Mouse (Mus musculus) frontal cortex, adult (tissue): ENCODE results near the gene Rptor.

Experiments
- ATAC-seq: cut with Nextera tagmentation; 2 replicates; pipeline ENCODE4 v1.9.2; 2017; ENCODE audit warnings: mild to moderate bottlenecking, moderate library complexity, mixed read lengths; ENCODE audit not compliant: low TSS enrichment

Rptor gene

DNA sequence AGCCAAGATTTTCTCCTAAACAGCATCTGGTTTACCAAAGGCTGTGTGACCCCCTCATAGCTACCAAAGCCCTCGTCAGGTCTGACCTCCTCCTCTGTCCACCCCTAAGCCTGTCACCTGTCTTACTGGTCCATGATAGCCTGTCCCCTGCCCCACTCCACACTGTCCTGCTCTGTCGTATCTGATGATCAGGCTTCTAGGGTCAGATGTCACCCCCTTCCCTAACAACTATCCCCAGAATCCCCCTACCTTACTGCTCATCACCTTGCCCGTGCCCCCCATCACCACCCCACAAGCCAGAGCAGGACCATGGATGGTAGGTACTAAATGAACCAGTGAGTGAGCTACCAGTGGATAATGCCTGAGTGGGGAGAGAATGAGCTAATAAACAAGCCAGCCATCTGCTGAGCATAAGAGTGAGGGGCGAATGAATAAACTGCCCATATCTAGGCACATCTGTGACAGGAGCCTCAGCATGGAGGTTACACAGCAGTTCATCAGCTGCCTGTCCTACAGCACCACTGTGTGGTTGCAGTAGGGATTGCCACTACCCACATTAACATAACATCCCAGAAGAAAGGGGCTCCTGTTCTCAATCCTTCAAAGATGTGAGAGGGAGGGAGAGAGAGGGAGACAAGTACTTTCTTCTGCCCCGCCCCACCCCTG lies 302.0 kb downstream of the Rptor start:
- peak; percentile 36; the same call in 1 of the 2 replicates for ATAC-seq

DNA sequence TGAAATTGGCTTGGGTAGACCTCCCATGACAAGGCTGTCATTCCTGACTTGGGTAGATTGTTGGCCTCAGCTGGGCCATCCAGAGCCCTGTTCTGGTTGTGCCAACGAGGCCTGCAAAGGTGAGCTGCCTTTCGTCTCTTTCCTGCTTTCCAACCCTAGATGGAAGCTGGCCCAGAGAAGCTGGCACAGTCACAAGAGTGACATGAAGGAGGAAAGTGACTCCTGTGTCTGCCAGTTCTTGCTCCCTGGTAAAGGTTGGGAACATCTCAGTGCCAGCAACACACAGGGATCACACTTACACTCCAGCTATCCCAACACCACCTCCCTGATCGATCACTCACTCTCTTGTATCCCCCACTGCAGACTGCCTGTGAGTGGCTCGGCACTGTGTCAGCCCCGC lies 303.1 kb downstream of the Rptor start:
- ATAC-seq: no peak

DNA sequence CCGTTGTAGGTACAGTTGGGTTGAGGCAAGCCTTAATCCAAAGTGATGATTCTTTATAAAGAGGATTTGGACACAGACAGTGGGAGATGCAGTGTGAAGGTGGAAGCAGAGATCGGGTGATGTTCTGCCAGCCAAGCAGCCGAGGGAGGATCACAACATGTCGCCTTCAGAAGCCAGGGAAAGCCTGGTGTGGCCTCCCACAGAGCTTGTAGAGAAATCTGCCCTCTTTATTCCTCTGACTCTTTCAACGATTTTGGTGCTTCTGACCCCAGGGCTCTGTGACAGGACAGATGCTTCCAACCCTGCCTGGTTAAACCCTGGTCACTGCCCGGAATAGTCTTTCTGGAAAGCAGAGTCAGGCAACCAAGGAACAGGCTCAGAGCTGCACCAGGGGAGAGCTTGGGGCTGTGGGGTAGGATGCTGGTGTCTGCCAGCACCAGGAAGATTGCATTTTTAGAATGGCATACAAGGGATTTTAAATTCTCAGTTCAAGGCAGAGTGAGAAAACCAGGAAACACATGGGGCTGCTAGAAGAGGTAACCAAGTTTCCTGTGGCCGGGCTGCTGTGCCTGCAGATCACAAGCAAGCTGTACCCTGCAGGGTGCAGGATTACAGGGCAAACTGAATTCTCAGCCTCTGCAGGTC lies 304.4 kb downstream of the Rptor start:
- peak; percentile 64 for ATAC-seq

DNA sequence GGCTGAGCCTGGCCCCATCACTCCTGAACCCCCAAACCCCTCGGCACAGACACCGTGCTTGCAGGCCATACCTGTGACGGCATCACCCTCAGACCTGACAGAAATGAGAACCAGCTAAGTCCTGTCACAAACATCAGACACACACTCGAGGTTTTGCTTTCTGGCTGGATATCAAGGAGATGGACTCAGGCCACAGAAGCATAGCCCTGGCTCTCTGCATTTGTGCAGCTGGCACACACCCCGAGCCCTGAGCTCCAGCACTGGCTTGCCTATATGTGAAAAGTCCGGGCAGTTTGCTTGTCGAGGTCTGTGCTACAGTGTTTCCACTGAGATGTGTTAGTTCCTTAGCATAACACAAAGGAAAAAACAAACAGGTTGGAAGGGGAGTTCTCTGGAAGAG lies 305.0 kb downstream of the Rptor start:
- ATAC-seq: no peak

DNA sequence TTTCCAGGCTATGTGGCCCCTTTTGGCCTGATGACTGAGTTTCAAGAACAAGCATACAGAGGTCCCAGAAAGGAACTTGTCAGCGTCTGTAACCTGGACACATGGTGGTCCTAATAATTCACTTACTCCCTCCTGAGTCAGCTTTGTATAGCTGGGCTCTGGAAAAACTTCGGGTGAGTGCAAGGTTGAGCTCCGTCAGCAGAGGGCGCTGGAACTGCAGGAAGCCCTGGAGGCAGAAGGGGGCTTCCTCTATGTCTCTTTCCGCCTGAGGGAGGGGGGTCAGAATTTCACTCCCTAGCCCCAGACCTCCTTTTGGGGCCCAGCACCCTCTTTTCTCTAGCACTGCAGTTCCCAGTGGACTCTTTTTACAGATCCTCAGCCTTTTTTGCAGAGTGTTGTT lies 306.7 kb downstream of the Rptor start:
- ATAC-seq: no peak

DNA sequence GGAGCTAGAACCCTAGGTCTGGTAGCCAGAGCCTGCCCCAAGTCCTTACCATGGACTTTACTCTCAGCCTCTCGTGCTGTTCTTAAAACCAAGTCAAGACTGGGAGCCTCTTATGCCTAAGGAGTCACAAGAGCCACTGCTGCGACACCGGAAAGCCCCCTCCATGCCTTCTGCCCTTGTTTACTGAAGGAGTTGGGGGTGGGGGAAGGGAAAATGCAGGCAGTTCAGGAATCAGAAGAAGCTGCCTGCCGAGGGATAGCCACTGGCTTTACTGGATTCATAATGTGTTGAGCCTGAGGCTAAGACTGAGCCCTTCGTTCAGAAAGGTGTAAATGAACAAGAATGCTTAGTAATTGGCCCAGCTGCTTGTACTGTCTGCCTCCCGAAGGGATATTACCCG lies 310.1 kb downstream of the Rptor start:
- ATAC-seq: no peak

DNA sequence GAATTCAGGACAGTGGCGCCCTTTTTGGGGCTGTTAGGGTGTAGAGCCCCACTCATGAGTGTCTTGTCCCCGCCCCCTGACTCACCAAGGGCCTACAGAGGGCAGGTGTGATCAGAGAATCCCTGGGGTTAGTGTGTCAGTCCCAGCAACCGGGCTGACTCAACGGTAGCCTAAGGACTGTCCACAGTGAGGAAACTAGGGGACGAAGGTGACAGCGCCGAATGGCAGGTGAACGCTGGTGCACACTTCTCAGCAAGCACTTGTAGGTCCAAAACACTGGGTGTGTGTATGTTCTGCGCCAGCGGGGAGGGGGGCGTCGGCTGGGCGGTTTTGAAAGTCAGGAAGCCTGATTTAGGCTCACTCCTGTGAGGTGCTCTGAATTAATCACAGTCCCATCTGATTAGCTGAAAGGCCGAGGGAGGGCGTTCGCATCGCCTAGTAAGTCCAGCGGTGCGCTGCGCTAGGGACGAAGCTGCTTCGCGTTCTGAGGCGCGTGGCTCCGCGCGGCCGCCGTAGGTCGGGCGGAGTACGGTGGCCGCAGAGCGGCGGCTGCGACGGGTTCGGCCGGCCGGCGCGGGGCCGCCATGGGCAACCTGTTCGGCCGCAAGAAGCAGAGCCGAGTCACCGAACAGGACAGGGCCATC lies 310.7 kb downstream of the Rptor start, which contains the start of gene Chmp6:
TSS of gene Chmp6 (plus strand) at position 151 of the 644 bp plus-strand sequence.
- ATAC-seq: peak; percentile 42; the same call in 1 of the 2 replicates

DNA sequence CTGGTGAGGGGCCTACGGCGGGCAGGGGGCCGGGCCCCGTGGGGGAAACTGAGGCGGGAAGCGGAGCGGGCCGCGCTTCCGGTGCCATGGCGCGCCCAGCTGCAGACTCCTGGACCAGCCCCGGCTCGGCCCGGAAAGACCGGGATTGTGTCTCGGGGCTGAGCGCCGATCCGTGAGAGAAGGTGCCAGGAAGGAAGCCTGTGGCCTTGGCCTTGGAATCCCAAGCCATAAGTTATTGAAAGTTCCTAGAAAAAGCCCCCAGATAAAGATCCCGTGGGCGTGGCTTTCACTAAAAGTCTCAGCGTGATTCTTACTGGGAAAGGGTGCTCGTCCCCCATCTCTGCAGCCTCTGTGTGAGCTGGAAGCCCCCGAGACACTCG lies 311.2 kb downstream of the Rptor start:
- 0 out of 2 replicates have a peak, but pooled peaks have one; percentile 11 for ATAC-seq

DNA sequence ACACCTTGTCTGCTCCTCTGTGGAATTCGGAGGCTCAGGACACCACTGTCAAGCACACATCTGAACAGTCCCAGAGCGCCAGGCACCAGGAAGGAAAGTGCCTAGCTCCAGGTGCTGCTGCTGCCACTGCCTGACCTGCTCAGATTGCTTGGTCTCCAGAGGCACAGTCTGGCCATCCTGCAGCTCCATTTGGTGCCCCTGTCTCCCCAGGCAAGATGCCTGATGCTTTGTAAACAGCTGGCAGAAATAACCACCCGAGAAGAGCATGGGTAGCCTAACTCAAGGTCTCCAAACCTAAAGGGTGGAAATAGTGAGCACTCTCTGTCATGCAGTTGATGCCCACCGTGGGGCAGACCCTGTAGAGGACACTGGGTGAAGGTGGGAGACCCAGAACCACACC lies 311.7 kb downstream of the Rptor start:
- no peak for ATAC-seq

DNA sequence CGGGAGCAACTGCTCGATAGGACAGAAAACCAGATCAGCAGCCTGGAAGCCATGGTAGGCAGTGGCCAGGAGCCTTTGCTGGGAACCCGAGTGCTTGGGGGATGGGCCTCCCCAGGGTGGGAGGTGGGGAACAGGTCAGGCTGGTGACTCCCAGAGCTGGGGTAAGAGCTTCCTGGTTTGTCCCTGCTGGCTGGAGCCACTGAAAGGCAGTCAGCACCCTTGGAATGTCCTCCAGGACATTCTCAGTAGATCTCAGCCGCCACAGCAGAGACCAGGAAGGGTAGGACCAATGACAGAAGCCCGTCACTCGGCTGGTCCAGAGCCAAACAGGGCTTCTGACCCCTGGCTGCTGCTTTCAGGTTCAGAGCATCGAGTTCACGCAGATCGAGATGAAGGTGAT lies 313.0 kb downstream of the Rptor start:
- no peak for ATAC-seq

DNA sequence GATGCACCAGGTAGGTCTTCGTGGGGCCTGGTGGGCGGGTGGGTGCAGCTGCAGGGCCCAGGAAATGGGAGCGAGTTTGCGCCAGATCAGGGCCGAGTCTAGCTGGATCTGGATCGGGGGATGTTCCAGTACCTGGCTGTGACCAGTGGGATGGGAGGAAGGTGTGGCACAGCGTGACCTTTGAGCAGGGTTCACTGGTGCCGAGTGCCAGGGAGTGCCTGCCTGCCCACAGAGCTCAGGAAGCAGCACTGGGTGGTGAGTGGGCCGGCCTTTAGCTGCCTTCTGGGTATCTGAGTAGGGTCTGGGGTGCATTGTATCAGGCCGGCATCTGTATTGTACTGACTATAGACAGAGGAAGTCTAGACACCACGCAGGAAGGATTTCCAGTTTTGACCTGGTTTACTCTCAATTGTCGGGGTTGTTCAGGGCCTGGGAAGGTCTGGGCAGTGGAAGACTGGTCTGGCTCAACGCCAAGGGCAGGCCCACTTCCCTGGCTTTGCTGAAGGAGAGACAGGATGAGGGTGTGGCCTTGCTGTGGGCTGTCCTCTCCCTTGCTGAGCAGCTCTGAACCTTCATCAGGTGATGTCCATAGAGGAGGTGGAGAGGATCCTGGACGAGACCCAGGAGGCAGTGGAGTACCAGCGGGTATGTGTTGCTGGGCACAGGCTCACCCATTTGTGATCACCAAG lies 313.5 kb downstream of the Rptor start:
- no peak for ATAC-seq

DNA sequence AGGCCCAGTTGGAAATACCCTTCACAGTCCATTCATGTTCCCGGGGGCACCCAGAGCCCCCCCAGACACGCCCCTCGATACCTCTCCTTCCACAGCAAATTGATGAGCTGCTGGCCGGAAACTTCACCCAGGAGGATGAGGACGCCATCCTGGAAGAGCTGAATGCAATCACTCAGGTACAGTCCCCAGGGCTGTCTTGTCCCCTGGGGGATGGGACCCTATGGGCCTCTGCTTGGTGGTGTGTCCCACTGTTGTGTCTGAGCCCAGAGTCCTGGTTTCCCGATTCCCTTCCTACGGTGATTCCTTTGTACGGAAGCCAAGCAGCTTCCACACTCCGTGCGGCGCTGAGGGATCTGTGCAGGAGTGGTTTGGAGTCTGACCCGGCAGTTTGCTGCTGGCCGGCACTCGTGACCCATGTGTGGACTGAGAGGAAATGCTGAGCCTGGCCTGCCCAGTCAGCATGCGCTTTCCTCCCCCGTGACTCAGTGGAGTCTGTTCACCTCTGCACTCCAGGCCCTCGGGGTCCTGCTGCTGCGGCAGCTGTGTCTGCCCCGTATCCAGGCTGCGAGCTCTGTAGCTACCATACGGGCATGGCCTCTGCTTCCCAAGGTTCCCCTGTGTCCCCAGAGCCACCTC lies 314.2 kb downstream of the Rptor start:
- no peak for ATAC-seq

DNA sequence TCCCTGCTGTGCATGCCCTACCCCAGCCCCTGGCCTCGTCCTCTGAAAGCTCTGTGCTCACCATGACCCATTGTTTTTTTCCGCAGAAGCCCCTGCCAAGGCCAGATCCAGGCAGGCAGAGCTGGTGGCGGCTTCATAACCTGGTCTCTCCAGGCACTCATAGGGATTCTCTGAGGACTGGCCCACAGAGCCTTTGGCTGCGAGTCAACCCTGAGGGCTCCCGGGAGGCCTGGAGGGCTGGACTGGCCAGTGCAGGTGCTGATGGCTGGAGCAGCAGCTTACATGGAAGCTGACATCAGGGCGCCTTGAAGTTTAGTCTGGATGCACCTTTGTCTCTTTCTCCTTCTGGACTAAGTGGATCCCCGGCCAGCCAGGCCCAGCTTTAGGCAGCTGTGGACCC lies 315.8 kb downstream of the Rptor start:
- no peak for ATAC-seq

DNA sequence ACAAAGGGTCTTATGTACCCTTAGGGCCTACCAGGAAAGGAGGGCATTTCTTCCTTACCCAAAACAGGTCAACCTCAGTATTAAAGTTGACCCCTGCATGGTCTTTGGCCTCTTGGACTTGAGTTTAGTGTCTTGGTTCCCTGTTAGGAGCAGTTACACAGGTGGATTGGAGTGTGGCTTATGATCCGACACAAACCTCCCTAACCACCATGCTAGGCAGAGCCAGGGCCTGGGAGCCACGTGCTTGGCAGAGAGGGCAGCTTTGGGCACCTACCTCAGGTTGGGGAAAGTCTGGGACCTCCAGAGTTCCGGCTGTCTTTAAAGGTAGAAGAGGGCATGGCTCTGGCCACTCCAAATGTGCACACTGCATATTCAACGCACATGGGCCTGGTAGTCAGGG lies 316.7 kb downstream of the Rptor start:
- ATAC-seq: no peak

DNA sequence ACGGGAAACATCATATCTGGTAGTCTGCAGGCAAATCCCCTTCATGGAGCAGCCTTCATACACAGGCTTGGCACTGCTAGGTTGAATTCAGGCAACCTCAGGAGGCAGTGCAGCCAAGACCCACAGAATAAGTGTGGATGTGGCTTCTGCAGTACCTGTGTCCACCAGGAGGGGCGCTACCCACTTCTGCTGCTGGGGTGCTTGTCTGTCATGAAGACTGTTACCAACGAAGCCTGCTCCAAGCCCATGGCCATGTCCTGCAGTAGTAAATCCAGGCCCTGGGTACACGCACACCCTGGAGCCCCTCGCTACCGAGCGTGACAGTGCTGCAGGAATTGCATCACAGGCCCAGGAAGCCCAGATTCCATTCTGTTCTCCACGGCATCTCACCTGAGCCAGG lies 317.2 kb downstream of the Rptor start:
- peak; percentile 60; the same call in 1 of the 2 replicates for ATAC-seq

DNA sequence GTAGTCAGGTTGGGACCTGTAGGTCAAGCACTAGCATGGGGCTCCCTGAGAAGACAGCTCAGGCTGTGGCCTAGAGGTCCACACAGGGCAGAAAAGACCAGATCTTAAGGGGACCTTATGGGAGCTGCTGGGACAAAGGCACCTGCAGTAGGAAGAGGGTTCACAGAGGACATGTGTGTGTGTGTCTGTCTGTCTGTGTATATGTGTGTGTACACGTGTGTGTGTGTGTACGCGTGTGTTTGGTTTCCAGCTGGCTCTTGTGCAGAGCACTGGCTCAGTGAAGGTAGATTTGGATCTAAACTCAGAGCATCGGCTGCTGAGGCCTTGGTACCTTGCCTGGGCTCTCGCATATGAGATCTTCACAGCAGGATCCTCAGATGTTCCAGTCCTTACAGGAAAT lies 318.0 kb downstream of the Rptor start:
- no peak for ATAC-seq

DNA sequence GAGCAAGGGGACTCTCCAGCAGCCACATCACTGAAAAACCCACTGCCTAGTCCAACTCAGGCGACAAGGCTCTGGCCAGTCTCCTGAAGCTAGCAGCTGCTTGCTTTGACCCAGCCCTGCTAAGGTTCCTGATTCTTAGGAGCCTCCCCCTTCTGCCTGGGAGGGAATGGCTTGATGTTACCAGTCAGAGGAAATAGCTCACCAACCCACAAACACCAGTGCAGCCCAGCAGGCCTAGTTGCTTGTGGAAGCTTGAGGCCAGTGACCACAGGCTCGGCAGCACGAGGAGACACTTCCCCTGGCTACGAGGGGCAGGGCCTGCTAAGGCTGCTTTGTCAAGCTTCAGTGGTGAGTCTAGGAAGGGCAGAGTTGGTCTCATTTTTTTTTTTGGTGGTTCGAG lies 322.5 kb downstream of the Rptor start:
- no peak for ATAC-seq

DNA sequence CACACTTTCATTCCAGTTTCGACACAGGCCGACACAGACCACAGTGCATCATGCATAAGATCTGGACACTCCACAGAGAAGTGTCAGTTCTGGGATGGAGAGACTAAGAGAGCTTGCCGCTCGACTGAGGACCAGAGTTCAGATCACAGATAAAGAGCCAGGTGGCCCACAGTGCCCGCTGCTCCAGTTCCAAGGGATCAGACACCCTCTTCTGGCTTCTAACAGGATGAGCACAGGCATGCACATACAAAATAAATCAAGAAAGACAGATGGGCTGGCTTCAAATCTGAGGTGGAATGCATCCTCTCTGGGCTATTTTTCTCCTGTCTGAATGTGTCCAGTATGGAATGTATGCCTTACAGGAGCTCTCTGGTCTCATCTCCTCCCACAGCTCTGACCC lies 324.1 kb downstream of the Rptor start:
- ATAC-seq: no peak

DNA sequence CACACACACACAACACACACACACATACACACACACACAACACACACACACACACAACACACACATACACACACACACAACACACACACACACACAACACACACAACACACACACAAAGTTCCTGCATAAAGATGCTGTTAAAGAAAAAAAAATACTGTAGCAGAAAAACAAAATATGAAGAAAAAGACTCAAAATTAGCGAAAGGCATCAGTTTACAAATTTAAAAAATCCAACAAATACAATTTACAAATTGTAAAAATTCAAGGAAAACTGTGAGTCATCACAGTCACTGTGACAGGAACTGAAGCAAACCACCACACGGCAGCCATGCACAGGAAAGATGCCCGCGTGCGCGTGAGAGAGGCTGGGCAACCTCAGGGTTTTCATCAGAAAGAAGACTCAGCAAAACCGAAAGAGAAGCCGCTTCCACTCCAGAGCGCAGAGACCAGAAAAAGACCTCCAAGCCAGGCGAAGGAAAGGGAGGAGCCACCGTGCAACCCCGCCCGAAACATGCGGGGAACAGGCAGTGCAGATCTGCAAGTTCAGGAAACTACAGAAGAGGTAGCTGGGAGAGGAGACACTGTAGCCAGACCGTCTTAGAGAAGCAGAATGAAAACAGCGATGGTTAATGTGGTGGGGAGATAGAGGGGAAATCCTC lies 325.4 kb downstream of the Rptor start:
- peak; percentile 68 for ATAC-seq

DNA sequence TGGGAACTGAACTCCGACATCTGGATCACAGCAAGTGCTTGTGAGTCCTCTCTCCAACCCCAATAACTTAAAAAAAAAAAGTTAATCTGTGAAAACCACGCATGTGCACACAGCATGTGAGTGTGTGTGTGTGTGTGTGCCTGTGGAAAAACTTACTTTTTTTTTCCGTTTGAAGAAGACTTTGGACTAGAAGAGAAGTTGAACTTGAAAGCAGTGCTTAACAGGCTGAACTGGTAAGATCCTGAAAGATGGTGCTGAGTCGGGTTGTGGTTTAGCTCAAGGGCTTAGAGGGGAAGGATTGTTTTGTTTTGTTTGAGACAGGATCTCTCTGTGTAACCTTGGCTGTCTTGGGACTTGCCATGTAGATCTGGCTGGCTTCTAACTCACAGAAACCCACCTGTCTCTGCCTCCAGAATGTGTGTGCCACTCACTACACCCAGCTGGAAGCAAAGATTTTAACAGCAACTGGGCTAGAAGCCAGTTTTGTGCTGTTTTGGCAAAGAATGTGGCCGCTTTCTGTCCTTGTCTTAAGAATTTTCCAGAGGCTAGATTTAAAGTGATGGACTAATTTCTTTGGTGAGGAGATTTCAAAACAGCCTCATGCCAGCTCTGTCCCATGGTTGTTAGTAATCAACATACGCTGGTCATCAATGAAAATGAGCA lies 327.0 kb downstream of the Rptor start:
- ATAC-seq: no peak

DNA sequence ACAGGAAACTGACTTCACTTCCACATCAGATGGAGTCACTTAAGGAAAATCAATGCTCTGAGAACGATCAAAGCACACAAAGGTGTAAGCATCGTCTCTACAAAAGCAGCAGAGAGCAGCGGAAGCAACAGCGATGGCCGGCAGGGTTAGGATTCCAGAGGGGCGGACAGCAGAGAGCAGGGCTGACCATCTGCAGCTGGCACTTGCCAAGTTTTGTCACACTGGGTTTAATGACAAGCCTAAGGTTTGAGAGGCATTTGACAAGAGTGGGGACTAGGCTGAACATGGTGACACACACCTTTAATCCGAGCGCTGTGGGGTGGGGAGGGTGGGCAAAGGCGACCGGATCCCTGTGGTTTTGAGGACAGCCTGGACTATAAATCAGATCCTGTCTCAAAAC lies 329.1 kb downstream of the Rptor start:
- ATAC-seq: no peak
